Mouse (Mus musculus): ENCODE measurements around the gene Scgn.

Scgn gene

GRCm38 (mm10) chr13:23938699-23939098, 52.3 kb downstream of the Scgn start:
- no peak for DNase-seq (ENCODE audit: low spot score)

GRCm38 (mm10) chr13:23934211-23934520, 56.8 kb downstream of the Scgn start, which contains the start of gene Hist1h2aa:
TSS of gene Hist1h2aa (plus strand) at chr13:23934462.
- DNase-seq (ENCODE audit: low spot score) = no peak

GRCm38 (mm10) chr13:23933421-23934210, 57.4 kb downstream of the Scgn start, which contains the start of gene Hist1h2ba:
TSS of gene Hist1h2ba (minus strand) at chr13:23934156.
- no peak for DNase-seq (ENCODE audit: low spot score)

- DNase-seq (ENCODE audit: low spot score) = no peak
These were observed 60.1 kb downstream of the Scgn start for GRCm38 (mm10) chr13:23930904-23931303.

- DNase-seq (ENCODE audit: low spot score) = no peak
These were observed 60.6 kb downstream of the Scgn start for GRCm38 (mm10) chr13:23930461-23930860.

- DNase-seq (ENCODE audit: low spot score) = peak; percentile 10
These were observed 62.4 kb downstream of the Scgn start for GRCm38 (mm10) chr13:23928637-23929036.

- no peak for DNase-seq (ENCODE audit: low spot score)
These were observed 65.2 kb downstream of the Scgn start for GRCm38 (mm10) chr13:23925792-23926191.

GRCm38 (mm10) chr13:23917674-23918073, 73.3 kb downstream of the Scgn start:
- no peak for DNase-seq (ENCODE audit: low spot score)

GRCm38 (mm10) chr13:23916132-23916531, 74.9 kb downstream of the Scgn start:
- no peak for DNase-seq (ENCODE audit: low spot score)

- no peak for DNase-seq (ENCODE audit: low spot score)
These were observed 76.4 kb downstream of the Scgn start, which contains the start of gene Slc17a4 for GRCm38 (mm10) chr13:23914376-23915167. TSS of gene Slc17a4 (minus strand) at chr13:23915009.

GRCm38 (mm10) chr13:23913791-23914306, 77.2 kb downstream of the Scgn start:
- no peak for DNase-seq (ENCODE audit: low spot score)

- DNase-seq (ENCODE audit: low spot score) = no peak
These were observed 79.7 kb downstream of the Scgn start for GRCm38 (mm10) chr13:23911335-23911734.

GRCm38 (mm10) chr13:23910121-23910520, 80.9 kb downstream of the Scgn start:
- no peak for DNase-seq (ENCODE audit: low spot score)

GRCm38 (mm10) chr13:23906906-23907305, 84.1 kb downstream of the Scgn start:
- no peak for DNase-seq (ENCODE audit: low spot score)
